Comparison of ENCODE assay signal across 23 mouse cellular contexts in the genomic region with DNA sequence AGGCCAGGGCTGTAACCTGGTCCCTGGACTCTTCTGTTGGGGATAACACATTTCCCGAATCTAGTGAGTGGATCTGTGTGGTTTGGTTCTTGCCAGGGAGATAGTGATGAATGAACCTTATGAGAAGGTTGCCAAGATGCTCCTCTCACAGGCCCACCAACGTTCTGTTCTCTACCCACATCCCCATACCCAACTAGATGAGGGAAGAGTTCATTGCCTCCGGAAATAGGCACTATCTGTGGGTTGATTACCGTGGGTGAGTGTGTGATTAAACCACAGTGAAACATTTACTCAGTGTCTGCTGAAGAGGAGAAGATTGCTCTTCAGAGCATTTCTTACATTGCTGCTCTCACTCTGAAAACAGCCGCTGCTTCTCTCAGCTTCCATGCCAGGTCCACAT.
DNase-seq lines count a peak whose midpoint lies in the region; ATAC-seq lines count a peak whose summit lies in the region.
"Had no signal": no experiment of that assay in that cellular context is flagged by ENCODE, and none has a peak within 500 bp of the region (broad histone marks: within the 10 kb centered on the region; RNA-seq: fewer than 3 reads in every experiment).

No protein-coding gene starts in this region.

- DNase-seq in frontal cortex, postnatal 14 days (ENCODE audit: low spot score in 2 of 2): no peak
- peak; percentile 11 for DNase-seq in left cerebral cortex, adult 11 months (ENCODE audit: low spot score)
- DNase-seq in left cerebral cortex, postnatal 4 days: no peak
- DNase-seq in frontal cortex, postnatal 36 days (ENCODE audit: low spot score in 2 of 2): peak; percentile 26 to 49
- DNase-seq in right cerebral cortex, postnatal 36 days (ENCODE audit: low spot score in 2 of 2): peak; percentile 6 to 50
- DNase-seq: adrenal gland, adult 8-10 months; cerebellum, adult 2 months; cerebellum, postnatal 25 days; embryo, embryonic 11 days; gastrocnemius, postnatal 25 days; heart, adult 18-20 months; heart, postnatal 10 days; kidney, adult 9 months; kidney, postnatal 25 days; lung, adult 18-20 months; thymus, postnatal 36 days had no signal

- intact Hi-C loops in left cerebral cortex, postnatal 4 days (cut with DNase I): no loop called here

- ATAC-seq in frontal cortex, adult (ENCODE audit: low TSS enrichment): peak; percentile 96
- ATAC-seq in monocyte, adult 5-6 weeks (replicated peaks; ENCODE audit: insufficient number of reproducible peaks, low FRiP score, low TSS enrichment, poor library complexity, severe bottlenecking): no peak
- ATAC-seq: activated CD4-positive, CD25-positive, alpha-beta regulatory T cell, adult 4 months; hindbrain, embryonic 16.5 days; intestine, embryonic 15.5 days; liver, embryonic 12.5 days; midbrain, embryonic 15.5 days had no signal

Comparison
In these comparisons a context has a peak if more than half of its experiments do, and no peak if none do; other contexts are left out.
1. DNase-seq: peak in left cerebral cortex, adult 11 months (single experiment), frontal cortex, postnatal 36 days (2 of 2) and right cerebral cortex, postnatal 36 days (2 of 2); none in frontal cortex, postnatal 14 days (0 of 2) and left cerebral cortex, postnatal 4 days (single experiment).